Mouse (Mus musculus): Measurements from ENCODE around the gene Osbpl5.

- TF ChIP-seq CTCF (IDR thresholded peaks at IDR 0.05) = no peak
- TF ChIP-seq EP300 (IDR thresholded peaks at IDR 0.05) = no peak
Observed at GRCm38 (mm10) chr7:143755357-143756124, 1.2 kb downstream of the Osbpl5 start.

Measured in lung, postnatal 0 days (tissue).